Mouse (Mus musculus): ENCODE data around the gene Cpn1.

Gene Cpn1

GRCm38 (mm10) chr19:43912775-43913486, 73.4 kb downstream of the Cpn1 start:
- DNase-seq (ENCODE audit: low read depth, low spot score) = no peak

GRCm38 (mm10) chr19:43906492-43906891, 79.9 kb downstream of the Cpn1 start:
- no peak for DNase-seq (ENCODE audit: low read depth, low spot score)
